Mouse (Mus musculus): ENCODE measurements around the gene Pde4d.

- TF ChIP-seq POLR2AphosphoS5 (IDR thresholded peaks at IDR 0.05; ENCODE audit: borderline replicate concordance, low read depth, low read length) (no peak), POLR2A (IDR thresholded peaks at IDR 0.05; ENCODE audit: control insufficient read depth in 1 of 2, insufficient read depth in 1 of 2, low read depth in 1 of 2, low read length in 2 of 2, poor library complexity in 1 of 2) (no peak), E2F4 (IDR thresholded peaks at IDR 0.05; ENCODE audit: borderline replicate concordance, low read depth, low read length) (no peak), CTCF (IDR thresholded peaks at IDR 0.05 in 2 of 3, conservative IDR thresholded peaks at IDR 0.05 in 1 of 3; ENCODE audit: control insufficient read depth in 1 of 3, insufficient read depth in 1 of 3, low read depth in 2 of 3, low read length in 3 of 3, poor library complexity in 1 of 3, severe bottlenecking in 1 of 3) (no peak), JUND (IDR thresholded peaks at IDR 0.05; ENCODE audit: low read depth, low read length) (no peak), RCOR1 (IDR thresholded peaks at IDR 0.05; ENCODE audit: low read depth, low read length) (no peak), SIN3A (IDR thresholded peaks at IDR 0.05; ENCODE audit: low read length) (no peak), ETS1 (IDR thresholded peaks at IDR 0.05; ENCODE audit: low read depth, low read length) (no peak), RAD21 (IDR thresholded peaks at IDR 0.05; ENCODE audit: low read depth, low read length) (no peak), GATA1 (IDR thresholded peaks at IDR 0.05; ENCODE audit: low read depth, low read length) (no peak), NRF1 (IDR thresholded peaks at IDR 0.05; ENCODE audit: insufficient read depth, low read depth, low read length, poor library complexity, severe bottlenecking) (no peak), ELF1 (IDR thresholded peaks at IDR 0.05; ENCODE audit: low read depth, low read length) (no peak), EP300 (IDR thresholded peaks at IDR 0.05; ENCODE audit: low read depth in 1 of 2, low read length in 2 of 2) (no peak), MYC (IDR thresholded peaks at IDR 0.05; ENCODE audit: low read depth, low read length) (no peak)
These were observed 1175.8 kb downstream of the Pde4d start for GRCm38 (mm10) chr13:109625466-109626129.

Data from MEL (cell line).